Mouse (Mus musculus): Measurements from ENCODE around the gene Arf3.

The Arf3 gene

GRCm38 (mm10) chr15:98722191-98722590, 40.8 kb downstream of the Arf3 start:
- no peak for DNase-seq (ENCODE audit: low read depth, low spot score)

DNA sequence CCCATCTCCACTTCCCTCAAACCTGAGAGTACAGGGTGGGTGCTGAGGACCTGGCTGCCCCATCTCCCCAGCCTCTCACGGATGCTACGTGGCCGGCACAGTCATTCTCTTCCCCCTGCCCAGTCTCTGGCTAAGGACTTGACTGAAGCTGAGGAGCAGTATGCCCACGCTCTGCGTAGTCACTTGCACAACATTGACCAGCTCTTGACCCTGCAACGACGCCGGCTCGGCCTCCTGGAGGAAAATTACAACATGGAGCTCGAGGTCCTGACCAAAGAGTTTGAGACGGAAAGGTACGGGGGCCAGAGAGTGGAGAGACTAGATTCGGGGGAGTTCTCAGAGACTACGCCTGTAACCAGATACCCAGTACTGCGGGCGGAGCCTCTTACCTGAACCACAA, 45.7 kb downstream of the Arf3 start:
- no peak for DNase-seq (ENCODE audit: low read depth, low spot score)

GRCm38 (mm10) chr15:98714230-98714652, 48.8 kb downstream of the Arf3 start:
- no peak for DNase-seq (ENCODE audit: low read depth, low spot score)

GRCm38 (mm10) chr15:98710442-98710841, 52.6 kb downstream of the Arf3 start:
- DNase-seq (ENCODE audit: low read depth, low spot score) = no peak

DNA sequence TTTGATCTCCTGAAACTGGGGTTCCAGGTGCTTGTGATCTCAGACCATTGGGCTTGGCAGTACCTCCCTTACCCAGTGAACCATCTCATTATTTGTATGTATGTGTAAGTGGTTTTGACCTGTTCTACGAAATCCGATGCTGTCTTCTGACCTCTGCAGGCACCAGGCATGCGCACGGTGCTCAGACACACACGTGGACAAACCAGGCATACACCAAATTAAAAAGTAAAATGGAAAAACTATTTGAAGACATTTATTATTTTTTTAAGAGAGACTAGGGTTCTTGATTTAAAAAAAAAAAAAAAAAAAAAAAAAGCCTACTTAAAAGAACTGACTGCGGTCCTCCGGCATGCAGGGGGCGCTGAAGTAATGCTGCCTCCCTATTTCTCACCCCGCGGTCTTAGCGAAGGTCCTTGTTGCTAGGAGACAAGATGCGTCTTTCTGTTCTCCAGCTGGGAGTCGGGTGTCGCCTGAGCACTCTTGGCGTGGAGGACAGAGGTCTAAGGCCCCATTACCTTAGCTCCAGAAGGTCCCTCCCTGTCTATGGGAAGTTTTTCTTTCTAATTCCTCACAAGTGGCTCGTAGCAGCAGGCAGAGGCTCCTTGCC, 55.1 kb downstream of the Arf3 start, which contains the start of gene Ccdc65:
Gene Ccdc65, plus strand, starts transcription at position 442 of the 607 bp plus-strand sequence.
- DNase-seq (ENCODE audit: low read depth, low spot score) = peak; percentile 64

GRCm38 (mm10) chr15:98704312-98704711, 58.7 kb downstream of the Arf3 start:
- no peak for DNase-seq (ENCODE audit: low read depth, low spot score)

GRCm38 (mm10) chr15:98699190-98700105, 63.6 kb downstream of the Arf3 start:
- no peak for DNase-seq (ENCODE audit: low read depth, low spot score)

DNA sequence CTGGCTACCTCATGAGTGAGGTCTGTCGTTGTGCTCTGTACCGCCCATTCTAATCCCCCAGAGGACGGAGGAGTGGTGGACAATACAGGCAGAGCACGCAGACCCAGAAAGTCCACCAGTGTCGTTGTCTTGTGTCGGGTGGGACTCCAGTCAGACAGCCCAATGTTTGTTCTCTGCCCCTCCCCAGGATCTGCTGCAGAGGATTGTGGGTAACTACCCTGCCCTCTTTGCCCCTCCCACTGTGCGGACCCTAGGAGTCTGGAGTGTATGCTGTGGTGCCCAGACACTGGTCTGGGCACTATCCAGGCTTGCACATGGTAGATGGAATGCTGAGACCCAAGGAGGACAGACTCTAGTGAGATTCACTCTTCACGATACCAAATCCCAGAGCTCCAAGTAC, 66.8 kb downstream of the Arf3 start:
- DNase-seq (ENCODE audit: low read depth, low spot score) = no peak

DNA sequence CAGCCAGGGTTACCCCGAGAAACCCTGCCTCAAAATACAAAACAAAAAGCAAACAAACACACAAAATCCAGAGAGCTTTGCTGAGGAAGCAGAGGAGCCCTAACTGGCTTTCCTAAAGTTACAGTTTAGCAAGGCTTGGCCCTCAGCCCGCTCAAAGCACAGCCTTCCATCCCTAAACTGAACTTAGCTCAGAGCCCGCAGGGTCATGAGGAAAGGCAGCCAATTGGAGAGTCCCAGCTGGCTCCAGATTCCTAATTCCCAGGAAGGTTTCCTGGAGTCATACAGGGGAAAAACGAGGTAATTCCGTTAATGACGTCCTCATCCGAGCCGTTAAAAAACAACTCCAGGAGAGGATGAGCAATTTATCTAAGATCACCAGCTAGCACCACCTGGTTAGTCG, 67.3 kb downstream of the Arf3 start:
- no peak for DNase-seq (ENCODE audit: low read depth, low spot score)

- DNase-seq (ENCODE audit: low read depth, low spot score) = no peak
Measured at GRCm38 (mm10) chr15:98692171-98692715, 70.8 kb downstream of the Arf3 start.

GRCm38 (mm10) chr15:98691486-98692147, 71.4 kb downstream of the Arf3 start:
- no peak for DNase-seq (ENCODE audit: low read depth, low spot score)

DNA sequence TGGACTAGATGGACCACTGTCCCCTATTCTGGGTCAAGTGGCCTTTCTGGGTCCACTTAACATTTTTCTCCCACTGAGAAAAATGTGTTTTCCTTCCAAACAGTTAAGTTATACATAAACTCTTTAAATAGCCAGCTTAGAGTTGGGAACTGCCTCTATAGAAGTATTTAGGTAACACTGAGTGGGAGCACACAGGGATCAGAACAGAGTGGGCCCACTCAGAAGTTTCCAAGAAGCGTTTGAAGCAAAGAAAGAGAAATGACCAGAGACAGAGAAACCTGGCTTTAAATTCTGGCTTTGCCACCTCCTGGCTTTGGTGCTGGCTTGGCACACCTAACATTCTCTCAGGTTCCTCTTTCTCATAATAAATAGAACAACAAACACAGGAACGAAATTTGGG, 73.3 kb downstream of the Arf3 start:
- DNase-seq (ENCODE audit: low read depth, low spot score) = no peak

Measured in brain, embryonic 18.5 days (tissue).